Mouse (Mus musculus) CH12.LX (cell line): ENCODE results near the gene Epb41l1. TPM values are rescaled to one million over a fixed set of nuclear protein-coding genes. Genes with fewer than 3 reads are reported as not detected.

Experiments used
- DNase-seq: peaks from one replicate; pipeline ENCODE4 v3.0.0-alpha.2; 2013; ENCODE audit errors: extremely low read depth
- H3K27ac ChIP-seq: 2 replicates; pipeline ENCODE4 v1.5.1; 2012; ENCODE audit warnings: low read depth, mild to moderate bottlenecking, control low read depth, moderate library complexity; ENCODE audit not compliant: insufficient read depth
- H3K27me3 ChIP-seq: replicated peaks from 2 replicates; pipeline ENCODE3; 2012; ENCODE audit warnings: inconsistent platforms
- H3K36me3 ChIP-seq, 2 experiments: replicated peaks in 1 of 2; 2 replicates each; pipeline versions ENCODE3 to v1.6.1; 2012; ENCODE audit warnings: inconsistent platforms in 1 of 2, low read length in 1 of 2, mild to moderate bottlenecking in 1 of 2, mixed read lengths in 1 of 2, moderate library complexity in 1 of 2; ENCODE audit not compliant: control insufficient read depth in 1 of 2, insufficient read depth in 1 of 2
- H3K4me1 ChIP-seq, 2 experiments: 2 replicates each; pipeline ENCODE4 v1.6.1; 2012; ENCODE audit warnings: inconsistent platforms in 1 of 2, moderate library complexity in 1 of 2; ENCODE audit not compliant: insufficient read depth in 2 of 2, control insufficient read depth in 1 of 2
- H3K4me2 ChIP-seq: 2 replicates; pipeline ENCODE4 v1.6.1; 2012; ENCODE audit warnings: low read depth, mild to moderate bottlenecking, control low read depth; ENCODE audit not compliant: poor library complexity, insufficient read depth, severe bottlenecking
- H3K4me3 ChIP-seq, 3 experiments: fragments of 150-350 bp in 1 of 3; sonication (generic) in 1 of 3; replicated peaks in 1 of 3; 2 replicates each; pipeline versions ENCODE3 to v1.5.1; 2011 to 2012; ENCODE audit warnings: low read depth in 2 of 3, low read length in 2 of 3, mild to moderate bottlenecking in 2 of 3, moderate library complexity in 2 of 3, control low read depth in 1 of 3, improper control_type of control experiment in 1 of 3, inconsistent platforms in 1 of 3, mixed read lengths in 1 of 3; ENCODE audit not compliant: poor library complexity in 1 of 3
- H3K79me2 ChIP-seq: replicated peaks from 2 replicates; pipeline ENCODE4 v1.6.1; 2012; ENCODE audit warnings: mild to moderate bottlenecking, moderate library complexity; ENCODE audit not compliant: control insufficient read depth, poor library complexity, insufficient read depth, severe bottlenecking; ENCODE audit errors: extremely low read depth
- H3K9ac ChIP-seq: 2 replicates; pipeline ENCODE4 v1.6.1; 2012; ENCODE audit warnings: low read depth, mild to moderate bottlenecking, control low read depth, moderate library complexity; ENCODE audit not compliant: insufficient read depth
- H3K9me3 ChIP-seq: replicated peaks from 2 replicates; pipeline ENCODE3; 2012; ENCODE audit warnings: low read length, inconsistent platforms, mixed read lengths
- BHLHE40 ChIP-seq: IDR thresholded peaks from 2 replicates; pipeline ENCODE4 v1.6.1; 2011; ENCODE audit warnings: mild to moderate bottlenecking, low read depth, low read length, improper control_type of control experiment
- CHD2 ChIP-seq: IDR thresholded peaks from 2 replicates; pipeline ENCODE4 v1.6.1; 2011; ENCODE audit warnings: low read length, improper control_type of control experiment
- E2F4 ChIP-seq: IDR thresholded peaks from 2 replicates; pipeline ENCODE4 v1.6.1; 2011; ENCODE audit warnings: low read depth, low read length, improper control_type of control experiment; ENCODE audit not compliant: insufficient replicate concordance
- ETS1 ChIP-seq: conservative IDR thresholded peaks from 2 replicates; pipeline ENCODE4 v1.6.1; 2012; ENCODE audit warnings: low read depth, mild to moderate bottlenecking, inconsistent platforms, low read length, improper control_type of control experiment, moderate library complexity
- GABPA ChIP-seq: IDR thresholded peaks from 2 replicates; pipeline ENCODE4 v1.6.1; 2012; ENCODE audit warnings: low read depth, low read length, improper control_type of control experiment, inconsistent platforms; ENCODE audit not compliant: insufficient replicate concordance
- HCFC1 ChIP-seq: IDR thresholded peaks from 2 replicates; pipeline ENCODE4 v1.6.1; 2012; ENCODE audit warnings: low read depth, mild to moderate bottlenecking, inconsistent platforms, low read length, improper control_type of control experiment
- JUND ChIP-seq: conservative IDR thresholded peaks from 2 replicates; pipeline ENCODE4 v1.6.1; 2011; ENCODE audit warnings: low read depth, low read length, improper control_type of control experiment
- MAFK ChIP-seq: IDR thresholded peaks from 2 replicates; pipeline ENCODE4 v1.6.1; 2011; ENCODE audit warnings: low read length, improper control_type of control experiment; ENCODE audit not compliant: insufficient replicate concordance
- MEF2A ChIP-seq: IDR thresholded peaks from 2 replicates; pipeline ENCODE4 v1.6.1; 2014; ENCODE audit warnings: low read depth, mild to moderate bottlenecking, inconsistent platforms, low read length, improper control_type of control experiment, borderline replicate concordance
- MYC ChIP-seq: IDR thresholded peaks from 2 replicates; pipeline ENCODE4 v1.6.1; 2011; ENCODE audit warnings: low read depth, mild to moderate bottlenecking, improper control_type of control experiment, low read length
- PAX5 ChIP-seq: IDR thresholded peaks from 2 replicates; pipeline ENCODE4 v1.6.1; 2012; ENCODE audit warnings: low read length, inconsistent platforms, mixed read lengths
- POLR2A ChIP-seq: IDR thresholded peaks from 2 replicates; pipeline ENCODE4 v1.6.1; 2011; ENCODE audit warnings: low read depth, mild to moderate bottlenecking, improper control_type of control experiment, low read length
- RAD21 ChIP-seq: IDR thresholded peaks from 2 replicates; pipeline ENCODE4 v1.6.1; 2011; ENCODE audit warnings: low read depth, mild to moderate bottlenecking, low read length, improper control_type of control experiment, moderate library complexity
- SMC3 ChIP-seq: IDR thresholded peaks from 2 replicates; pipeline ENCODE4 v1.6.1; 2011; ENCODE audit warnings: low read depth, low read length, improper control_type of control experiment
- TBP ChIP-seq: conservative IDR thresholded peaks from 2 replicates; pipeline ENCODE4 v1.6.1; 2011; ENCODE audit warnings: low read depth, low read length, improper control_type of control experiment
- TCF12 ChIP-seq: IDR thresholded peaks from 2 replicates; pipeline ENCODE4 v1.6.1; 2014; ENCODE audit warnings: low read depth, mild to moderate bottlenecking, inconsistent platforms, low read length, improper control_type of control experiment
- USF2 ChIP-seq: conservative IDR thresholded peaks from 2 replicates; pipeline ENCODE4 v1.6.1; 2011; ENCODE audit warnings: low read depth, low read length, improper control_type of control experiment
- ZC3H11A ChIP-seq: IDR thresholded peaks from 2 replicates; pipeline ENCODE4 v1.6.1; 2012; ENCODE audit warnings: low read depth, mild to moderate bottlenecking, inconsistent platforms, low read length, improper control_type of control experiment
- ZMIZ1 ChIP-seq: IDR thresholded peaks from 2 replicates; pipeline ENCODE4 v1.6.1; 2012; ENCODE audit warnings: low read depth, mild to moderate bottlenecking, inconsistent platforms, low read length, improper control_type of control experiment
- dilution Hi-C: fragments of 300-500 bp; cut with MboI; formaldehyde crosslinking; loops from 2 replicates; pipeline ENCODE4 v1.14.3; 2020; ENCODE audit warnings: low sequenced_read_pairs; ENCODE audit not compliant: extremely low pct_unique_long_range_greater_than_20kb, extremely low pct_ligation_motif_present
- in situ Hi-C: fragments of 300-500 bp; cut with MboI; formaldehyde crosslinking; loops from 3 replicates; pipeline ENCODE4 v1.14.3; 2019; ENCODE audit warnings: low sequenced_read_pairs, low pct_ligation_motif_present, low pct_unique_long_range_greater_than_20kb, mixed read lengths
- polyA plus RNA-seq: library from polyadenylated mRNA; unstranded; fragments of >175 nt; gene quantifications from 2 replicates; pipeline ENCODE4 v1.2.1, GENCODE M21; 2012; ENCODE audit warnings: low read depth; ENCODE audit not compliant: insufficient read length
- total RNA-seq, 2 experiments: library from RNA; depleted of rRNA; stranded (reverse); fragments of 300-350 nt in 1 of 2; fragments of >200 nt in 1 of 2; gene quantifications; 2 replicates each; pipeline ENCODE4 v1.2.3; 2012 to 2014

The Epb41l1 gene
- 0.08 and 0.21 TPM in 2 replicates for total RNA-seq (2012; rRNA removed)
- total RNA-seq (2014; rRNA removed): not detected in 2 replicates
- not detected in 2 replicates for polyA plus RNA-seq

- Histone ChIP-seq H3K4me2 (peak within 1 kb of the TSS; percentile 45), H3K36me3 (no peaks in the 10 kb centered on the region), H3K79me2 (no peaks in the 10 kb centered on the region), H3K27ac (no peak within 1 kb of the TSS), H3K4me3 (peak within 1 kb of the TSS in 1 of 3 experiments; percentile 47), H3K27me3 (peaks cover 77% of the 10 kb centered on the region), H3K4me1 (peaks cover 4 to 6% of the 10 kb centered on the region in 2 experiments; a peak in 3 of 4 replicates), H3K9me3 (peaks cover 3% of the 10 kb centered on the region), H3K9ac (no peak within 1 kb of the TSS)
- TF ChIP-seq MEF2A (no peak), PAX5 (no peak), MYC (no peak), GABPA (no peak), CHD2 (no peak)
- no peak for DNase-seq
- dilution Hi-C loops (no loop called here), in situ Hi-C loops (no loop called here)
Measured at GRCm38 (mm10) chr2:156420694-156421380, at the start of gene Epb41l1. Epb41l1 (plus strand) TSS chr2:156420909.

GRCm38 (mm10) chr2:156376956-156377355 is 43.8 kb upstream of the Epb41l1 start:
- Histone ChIP-seq H3K4me1 (no peaks in the 10 kb centered on the region), H3K27me3 (no peaks in the 10 kb centered on the region), H3K4me3 (no peak overlapping the region), H3K36me3 (no peaks in the 10 kb centered on the region), H3K4me2 (no peak overlapping the region), H3K9me3 (no peaks in the 10 kb centered on the region), H3K27ac (no peak overlapping the region)
- in situ Hi-C loops: no loop called here
- dilution Hi-C loops: no loop called here
- DNase-seq: no peak
- TF ChIP-seq JUND (no peak), SMC3 (no peak), ETS1 (no peak), TBP (no peak), E2F4 (no peak), HCFC1 (no peak), BHLHE40 (no peak), ZMIZ1 (no peak), POLR2A (no peak), MAFK (no peak), ZC3H11A (no peak), USF2 (no peak), MEF2A (no peak), RAD21 (no peak), CHD2 (no peak), TCF12 (no peak)
- TF ChIP-seq, all 38 proteins: peak for 0
- no peaks in the 10 kb centered on the region for H3K79me2 ChIP-seq
- no peak overlapping the region for H3K9ac ChIP-seq
